Mouse (Mus musculus) T-helper 1 cell (primary cell): ENCODE data around the gene Maml3.

Experiments used
- in situ Hi-C: fragments of 300-600 bp; cut with MboI, MseI; formaldehyde crosslinking; loops from one replicate; pipeline ENCODE4 v1.15.1; 2025; ENCODE audit warnings: high pct_unique_total_duplicates

Maml3 gene

GRCm38 (mm10) chr3:51796838-51797237 lies 308.0 kb downstream of the Maml3 start:
- in situ Hi-C loops = no loop called here

- in situ Hi-C loops = no loop called here
Measured at GRCm38 (mm10) chr3:51796219-51796828, 308.6 kb downstream of the Maml3 start.

GRCm38 (mm10) chr3:51791542-51791941 lies 313.3 kb downstream of the Maml3 start:
- in situ Hi-C loops = no loop called here

- in situ Hi-C loops = no loop called here
Measured at GRCm38 (mm10) chr3:51789389-51789904, 315.4 kb downstream of the Maml3 start.

GRCm38 (mm10) chr3:51788591-51789339 lies 316.1 kb downstream of the Maml3 start:
- in situ Hi-C loops = no loop called here

GRCm38 (mm10) chr3:51787945-51788344 lies 316.9 kb downstream of the Maml3 start:
- in situ Hi-C loops = no loop called here

- in situ Hi-C loops = no loop called here
Measured at GRCm38 (mm10) chr3:51785796-51786195, 319.1 kb downstream of the Maml3 start.

GRCm38 (mm10) chr3:51782191-51782590 lies 322.7 kb downstream of the Maml3 start:
- in situ Hi-C loops = no loop called here

GRCm38 (mm10) chr3:51778738-51779592 lies 325.9 kb downstream of the Maml3 start:
- in situ Hi-C loops = no loop called here

- in situ Hi-C loops = no loop called here
Measured at GRCm38 (mm10) chr3:51778179-51778578, 326.7 kb downstream of the Maml3 start.

GRCm38 (mm10) chr3:51776018-51776611 lies 328.8 kb downstream of the Maml3 start:
- in situ Hi-C loops = no loop called here

GRCm38 (mm10) chr3:51773587-51773986 lies 331.3 kb downstream of the Maml3 start:
- in situ Hi-C loops = no loop called here

- in situ Hi-C loops = no loop called here
Measured at GRCm38 (mm10) chr3:51771839-51772630, 332.8 kb downstream of the Maml3 start.

GRCm38 (mm10) chr3:51769196-51769595 lies 335.7 kb downstream of the Maml3 start:
- in situ Hi-C loops = no loop called here

- in situ Hi-C loops = no loop called here
Measured at GRCm38 (mm10) chr3:51765220-51765923, 339.5 kb downstream of the Maml3 start.

GRCm38 (mm10) chr3:51764175-51764574 lies 340.7 kb downstream of the Maml3 start:
- in situ Hi-C loops = no loop called here

- in situ Hi-C loops = no loop called here
Measured at GRCm38 (mm10) chr3:51762900-51763299, 342.0 kb downstream of the Maml3 start.

- in situ Hi-C loops = no loop called here
Measured at GRCm38 (mm10) chr3:51759534-51759933, 345.3 kb downstream of the Maml3 start.

- in situ Hi-C loops = no loop called here
Measured at GRCm38 (mm10) chr3:51757032-51757431, 347.8 kb downstream of the Maml3 start.

- in situ Hi-C loops = no loop called here
Measured at GRCm38 (mm10) chr3:51756283-51756682, 348.6 kb downstream of the Maml3 start.
